Mouse (Mus musculus): ENCODE data around the gene Fgf18. TPM values are rescaled to one million over a fixed set of nuclear protein-coding genes. Genes with fewer than 3 reads are reported as not detected.

Gene Fgf18
- polyA plus RNA-seq, 1 experiment, result 0.62 TPM

DNA sequence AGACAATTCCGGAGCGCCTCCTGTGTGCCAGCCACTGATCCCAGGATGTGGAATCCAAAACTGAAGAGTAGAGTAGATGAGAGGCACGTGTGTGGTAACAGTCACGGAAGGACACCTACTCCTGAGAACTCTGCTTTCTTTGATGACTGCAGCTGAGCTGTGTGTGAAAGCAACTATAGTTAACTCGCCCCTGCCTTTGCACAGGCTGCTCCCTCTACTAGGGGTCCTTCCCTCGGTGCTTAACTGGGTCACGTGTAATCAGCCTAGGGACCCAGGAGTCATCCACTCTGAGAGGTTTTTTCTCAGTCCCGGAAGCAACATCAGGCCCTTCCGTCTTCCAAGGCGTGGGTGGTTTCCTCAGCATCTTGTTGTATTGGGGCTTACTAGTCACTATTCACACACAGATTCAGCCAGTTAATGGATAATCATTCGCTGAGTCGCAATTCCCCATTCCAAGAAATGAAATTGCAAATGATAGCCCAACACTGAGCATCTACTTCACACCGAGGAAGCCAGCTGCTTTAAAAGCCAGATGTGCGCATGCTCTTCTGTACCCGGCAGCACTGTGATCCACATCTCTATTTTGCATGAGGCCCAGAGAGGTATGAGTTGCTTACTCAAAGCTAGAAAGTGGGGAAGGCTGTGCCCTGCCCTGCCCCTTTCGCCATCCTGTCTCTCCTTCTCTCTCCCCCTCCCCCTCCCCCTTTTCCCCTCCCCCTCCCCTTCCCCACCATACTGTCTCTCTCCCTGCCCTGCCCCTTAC is 67.0 kb downstream of the Fgf18 start:
- no peaks in the 10 kb centered on the region for H3K36me3 ChIP-seq (ENCODE audit: control insufficient read depth, insufficient read depth, low read length)
- H3K4me3 ChIP-seq (ENCODE audit: extremely low read depth, insufficient read depth, insufficient read length), result no peak overlapping the region
- TF ChIP-seq POLR2A (IDR thresholded peaks at IDR 0.05; ENCODE audit: low read depth, low read length) (no peak), CTCF (IDR thresholded peaks at IDR 0.05; ENCODE audit: extremely low read depth, insufficient read depth, insufficient read length, insufficient replicate concordance) (no peak)
- DNase-seq (ENCODE audit: low read depth in 1 of 2, low spot score in 2 of 2), result no peak
- H3K27ac ChIP-seq (ENCODE audit: insufficient read depth, low read length), result no peak overlapping the region
- 60% methylated on average over 16 of the region's 16 CpGs for WGBS
- no peaks in the 10 kb centered on the region for H3K27me3 ChIP-seq (ENCODE audit: control insufficient read depth, insufficient read depth, low read length)
- H3K4me1 ChIP-seq (ENCODE audit: control insufficient read depth, insufficient read depth, insufficient read length), result no peaks in the 10 kb centered on the region

DNA sequence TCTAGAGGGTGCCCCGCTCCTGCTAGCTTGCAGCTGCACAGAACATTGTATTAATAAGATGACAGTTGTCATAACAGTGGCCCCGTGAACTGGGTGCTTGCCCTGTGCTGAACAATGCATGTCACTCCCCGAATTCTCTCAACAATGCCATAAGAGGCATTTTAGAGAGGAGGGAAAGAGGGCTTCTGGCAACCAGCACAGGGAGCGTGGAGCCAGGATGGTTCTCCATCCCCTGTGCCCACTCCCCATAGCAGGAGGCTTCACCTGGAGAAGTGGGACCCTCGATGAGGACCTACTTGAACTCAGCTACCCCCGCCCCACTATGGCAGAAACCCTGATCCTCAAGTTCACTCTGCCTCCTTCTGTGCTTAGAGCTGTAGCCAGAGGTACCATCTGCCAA is 67.8 kb downstream of the Fgf18 start:
- no peaks in the 10 kb centered on the region for H3K36me3 ChIP-seq (ENCODE audit: control insufficient read depth, insufficient read depth, low read length)
- no peak overlapping the region for H3K27ac ChIP-seq (ENCODE audit: insufficient read depth, low read length)
- no peak overlapping the region for H3K4me3 ChIP-seq (ENCODE audit: extremely low read depth, insufficient read depth, insufficient read length)
- no peak for TF ChIP-seq CTCF (IDR thresholded peaks at IDR 0.05; ENCODE audit: extremely low read depth, insufficient read depth, insufficient read length, insufficient replicate concordance)
- 70% methylated on average over 6 of the region's 6 CpGs for WGBS
- H3K27me3 ChIP-seq (ENCODE audit: control insufficient read depth, insufficient read depth, low read length), result no peaks in the 10 kb centered on the region
- no peaks in the 10 kb centered on the region for H3K4me1 ChIP-seq (ENCODE audit: control insufficient read depth, insufficient read depth, insufficient read length)
- DNase-seq (ENCODE audit: low read depth in 1 of 2, low spot score in 2 of 2), result no peak

DNA sequence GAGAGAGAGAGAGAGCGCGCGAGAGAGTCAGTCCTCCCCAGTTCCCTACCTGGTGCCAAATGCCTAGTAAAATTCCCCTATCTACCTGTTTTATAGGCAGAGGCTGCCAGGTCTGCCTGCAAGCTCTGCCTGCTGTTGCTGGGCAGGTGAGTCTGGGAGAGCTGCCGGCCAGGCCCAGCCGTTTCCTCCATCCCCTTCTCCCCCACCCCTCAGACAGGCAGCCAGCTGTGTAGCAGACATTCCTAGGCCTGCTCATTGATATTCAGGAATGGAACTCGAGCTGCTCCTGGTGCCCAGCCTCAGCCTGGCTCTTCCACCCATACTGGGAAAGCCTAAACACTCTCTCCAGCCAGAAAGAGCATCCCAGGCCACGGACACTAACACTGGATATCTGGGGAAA is 69.2 kb downstream of the Fgf18 start:
- H3K27ac ChIP-seq (ENCODE audit: insufficient read depth, low read length), result no peak overlapping the region
- H3K27me3 ChIP-seq (ENCODE audit: control insufficient read depth, insufficient read depth, low read length), result no peaks in the 10 kb centered on the region
- H3K4me3 ChIP-seq (ENCODE audit: extremely low read depth, insufficient read depth, insufficient read length), result no peak overlapping the region
- no peaks in the 10 kb centered on the region for H3K4me1 ChIP-seq (ENCODE audit: control insufficient read depth, insufficient read depth, insufficient read length)
- TF ChIP-seq POLR2A (IDR thresholded peaks at IDR 0.05; ENCODE audit: low read depth, low read length), result no peak
- no peak for TF ChIP-seq CTCF (IDR thresholded peaks at IDR 0.05; ENCODE audit: extremely low read depth, insufficient read depth, insufficient read length, insufficient replicate concordance)
- 59% methylated on average over 7 of the region's 7 CpGs for WGBS
- H3K36me3 ChIP-seq (ENCODE audit: control insufficient read depth, insufficient read depth, low read length), result no peaks in the 10 kb centered on the region
- DNase-seq (ENCODE audit: low read depth in 1 of 2, low spot score in 2 of 2), result no peak

DNA sequence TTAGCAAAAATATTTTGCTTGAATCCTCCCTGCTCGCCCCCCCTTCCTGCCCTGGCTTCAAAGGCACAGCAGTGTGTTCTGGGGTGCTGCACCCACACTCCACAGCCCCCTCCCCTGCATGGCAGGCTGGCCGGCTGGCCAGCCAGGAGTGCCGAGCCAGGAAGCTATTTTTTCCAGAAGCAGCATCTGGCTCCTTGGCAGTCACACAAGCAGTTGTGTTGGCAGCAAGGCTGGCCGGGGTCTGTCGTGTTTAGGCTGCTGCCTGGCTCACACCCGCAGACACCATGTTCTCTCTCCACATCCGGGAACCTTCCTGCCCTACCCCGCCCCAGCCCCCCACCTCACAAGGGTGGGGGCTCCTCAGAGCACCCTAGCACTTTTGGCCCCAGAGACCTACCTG is 71.9 kb downstream of the Fgf18 start:
- 49% methylated on average over 8 of the region's 8 CpGs for WGBS
- TF ChIP-seq POLR2A (IDR thresholded peaks at IDR 0.05; ENCODE audit: low read depth, low read length), result no peak
- TF ChIP-seq CTCF (IDR thresholded peaks at IDR 0.05; ENCODE audit: extremely low read depth, insufficient read depth, insufficient read length, insufficient replicate concordance), result no peak
- H3K27ac ChIP-seq (ENCODE audit: insufficient read depth, low read length), result no peak overlapping the region
- H3K4me3 ChIP-seq (ENCODE audit: extremely low read depth, insufficient read depth, insufficient read length), result no peak overlapping the region
- H3K27me3 ChIP-seq (ENCODE audit: control insufficient read depth, insufficient read depth, low read length), result no peaks in the 10 kb centered on the region
- H3K4me1 ChIP-seq (ENCODE audit: control insufficient read depth, insufficient read depth, insufficient read length), result no peaks in the 10 kb centered on the region
- DNase-seq (ENCODE audit: low read depth in 1 of 2, low spot score in 2 of 2), result no peak
- H3K36me3 ChIP-seq (ENCODE audit: control insufficient read depth, insufficient read depth, low read length), result no peaks in the 10 kb centered on the region

DNA sequence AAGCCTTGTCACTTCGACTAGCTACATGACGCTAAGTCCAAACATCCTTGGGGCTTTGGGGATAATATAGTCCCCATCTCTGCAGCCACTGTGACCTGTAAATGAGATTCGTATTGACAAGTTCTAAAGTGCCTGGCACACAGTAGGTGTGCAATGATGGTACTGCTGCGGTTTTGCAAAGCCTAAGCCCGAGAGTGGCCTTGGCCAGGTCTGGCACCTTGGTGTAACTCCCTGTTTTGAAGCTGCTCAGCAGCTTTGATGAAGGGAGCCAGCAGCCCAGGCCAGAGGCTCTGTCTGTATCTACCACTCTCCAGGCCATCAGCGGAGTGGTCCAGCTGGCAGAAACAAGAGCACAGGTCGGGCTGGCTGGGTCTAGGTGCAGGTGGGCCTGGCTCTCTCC is 72.7 kb downstream of the Fgf18 start:
- no peaks in the 10 kb centered on the region for H3K36me3 ChIP-seq (ENCODE audit: control insufficient read depth, insufficient read depth, low read length)
- no peak overlapping the region for H3K27ac ChIP-seq (ENCODE audit: insufficient read depth, low read length)
- 68% methylated on average over 7 of the region's 7 CpGs for WGBS
- H3K27me3 ChIP-seq (ENCODE audit: control insufficient read depth, insufficient read depth, low read length), result no peaks in the 10 kb centered on the region
- TF ChIP-seq POLR2A (IDR thresholded peaks at IDR 0.05; ENCODE audit: low read depth, low read length) (no peak), CTCF (IDR thresholded peaks at IDR 0.05; ENCODE audit: extremely low read depth, insufficient read depth, insufficient read length, insufficient replicate concordance) (no peak)
- no peak for DNase-seq (ENCODE audit: low read depth in 1 of 2, low spot score in 2 of 2)
- H3K4me3 ChIP-seq (ENCODE audit: extremely low read depth, insufficient read depth, insufficient read length), result no peak overlapping the region
- no peaks in the 10 kb centered on the region for H3K4me1 ChIP-seq (ENCODE audit: control insufficient read depth, insufficient read depth, insufficient read length)

DNA sequence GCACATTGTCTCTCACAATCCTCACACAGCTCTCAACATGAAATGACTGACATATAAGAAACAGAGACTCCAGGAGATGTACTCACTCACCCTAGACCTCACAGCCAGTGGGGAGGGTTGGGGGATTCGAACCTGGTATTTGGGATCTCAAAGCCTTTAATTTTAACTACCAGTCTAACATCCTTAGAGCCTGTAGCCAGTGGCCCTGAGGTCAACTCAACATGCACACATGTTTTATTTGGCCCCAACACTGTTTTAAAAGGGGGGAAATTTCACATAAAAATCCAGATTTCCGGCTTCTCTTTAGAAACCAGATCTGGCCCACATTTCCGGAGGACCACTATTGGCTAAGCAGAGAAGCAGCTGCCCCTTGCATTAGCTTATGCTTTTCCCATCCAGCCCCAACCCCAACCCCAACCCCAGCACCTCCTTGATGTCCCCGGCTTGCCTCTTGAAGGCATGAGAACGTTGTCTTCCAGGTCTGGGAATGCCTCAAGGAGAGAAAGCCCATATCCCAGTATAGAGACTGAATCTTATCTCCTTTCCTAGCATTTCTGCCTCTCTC is 75.8 kb downstream of the Fgf18 start:
- TF ChIP-seq CTCF (IDR thresholded peaks at IDR 0.05; ENCODE audit: extremely low read depth, insufficient read depth, insufficient read length, insufficient replicate concordance), result no peak
- no peak for TF ChIP-seq POLR2A (IDR thresholded peaks at IDR 0.05; ENCODE audit: low read depth, low read length)
- H3K4me1 ChIP-seq (ENCODE audit: control insufficient read depth, insufficient read depth, insufficient read length), result no peaks in the 10 kb centered on the region
- WGBS, result 90% methylated on average over 5 of the region's 5 CpGs
- no peak for DNase-seq (ENCODE audit: low read depth in 1 of 2, low spot score in 2 of 2)
- no peak overlapping the region for H3K4me3 ChIP-seq (ENCODE audit: extremely low read depth, insufficient read depth, insufficient read length)
- H3K27me3 ChIP-seq (ENCODE audit: control insufficient read depth, insufficient read depth, low read length), result no peaks in the 10 kb centered on the region
- H3K36me3 ChIP-seq (ENCODE audit: control insufficient read depth, insufficient read depth, low read length), result no peaks in the 10 kb centered on the region
- H3K27ac ChIP-seq (ENCODE audit: insufficient read depth, low read length), result no peak overlapping the region

DNA sequence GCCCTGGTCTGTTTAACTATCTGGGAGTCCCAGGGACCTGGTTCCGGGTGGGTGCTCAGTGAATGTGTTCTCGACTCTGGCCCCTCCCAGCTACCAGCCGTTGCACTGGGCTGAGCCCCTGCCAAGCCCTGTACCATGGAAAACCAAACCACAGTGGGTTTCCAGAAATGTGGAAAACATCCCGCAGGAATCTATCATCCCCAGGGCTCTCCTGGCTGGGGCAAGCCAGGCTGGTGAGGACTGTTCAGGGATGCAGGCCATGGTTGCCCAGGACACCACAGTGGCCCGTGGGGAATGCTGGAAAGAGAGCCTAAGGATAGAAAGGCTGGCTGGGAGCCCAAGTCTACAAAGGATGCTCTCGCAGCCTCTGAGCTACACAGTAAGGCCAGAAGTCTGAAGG is 76.7 kb downstream of the Fgf18 start:
- TF ChIP-seq POLR2A (IDR thresholded peaks at IDR 0.05; ENCODE audit: low read depth, low read length) (no peak), CTCF (IDR thresholded peaks at IDR 0.05; ENCODE audit: extremely low read depth, insufficient read depth, insufficient read length, insufficient replicate concordance) (no peak)
- Histone ChIP-seq H3K27ac (ENCODE audit: insufficient read depth, low read length) (no peak overlapping the region), H3K4me1 (ENCODE audit: control insufficient read depth, insufficient read depth, insufficient read length) (no peaks in the 10 kb centered on the region), H3K4me3 (ENCODE audit: extremely low read depth, insufficient read depth, insufficient read length) (no peak overlapping the region), H3K36me3 (ENCODE audit: control insufficient read depth, insufficient read depth, low read length) (no peaks in the 10 kb centered on the region), H3K27me3 (ENCODE audit: control insufficient read depth, insufficient read depth, low read length) (no peaks in the 10 kb centered on the region)
- no peak for DNase-seq (ENCODE audit: low read depth in 1 of 2, low spot score in 2 of 2)
- 88% methylated on average over 6 of the region's 6 CpGs for WGBS

Other genes starting within 250 kb of the Fgf18 start
- 57.0 and 65.2 TPM in 2 replicates for gene Npm1, start 15.8 kb upstream of the Fgf18 start, polyA plus RNA-seq (2012; rRNA removed)
- not detected in 2 replicates for gene Tlx3, start 56.2 kb upstream of the Fgf18 start, polyA plus RNA-seq (2012; rRNA removed)
- not detected in 2 replicates for gene Gm12117, start 129.3 kb upstream of the Fgf18 start, polyA plus RNA-seq (2012; rRNA removed)